Mouse (Mus musculus): ENCODE results near the gene Eif4e3. TPM values are rescaled to one million over a fixed set of nuclear protein-coding genes. Genes with fewer than 3 reads are reported as not detected.
A peak's percentile ranks its signal among the peaks of the same experiment; 100 is the strongest.

The Eif4e3 gene
- polyA plus RNA-seq, 1 experiment from 2014 or later = 19.5 TPM

DNA sequence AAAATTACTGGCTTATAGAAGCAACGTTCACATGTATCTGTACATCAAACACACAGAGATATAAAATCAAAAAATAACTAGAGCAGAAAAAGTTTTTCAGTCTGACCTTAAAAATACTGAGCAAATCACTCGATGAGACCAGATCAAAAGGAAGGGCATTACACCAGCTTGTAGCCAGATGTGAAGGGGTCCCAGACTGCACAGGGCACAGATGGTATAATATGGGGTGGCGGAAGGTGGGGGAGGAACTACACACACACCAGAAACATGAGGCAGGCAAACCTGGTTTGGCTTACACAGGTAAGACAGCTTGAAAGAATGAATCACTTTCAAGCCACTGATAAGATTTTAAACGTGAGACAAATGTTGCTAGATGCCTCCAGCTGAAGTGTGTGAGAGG is 45.4 kb downstream of the Eif4e3 start:
- ATAC-seq (ENCODE audit: low FRiP score, low TSS enrichment) = no peak
- Histone ChIP-seq H3K36me3 (ENCODE audit: control insufficient read depth, insufficient read depth, low read length) (no peaks in the 10 kb centered on the region), H3K9ac (ENCODE audit: low read depth, low read length) (no peak overlapping the region), H3K9me3 (ENCODE audit: control insufficient read depth, low read length) (no peaks in the 10 kb centered on the region), H3K4me2 (replicated peaks; ENCODE audit: low read depth, low read length) (no peak overlapping the region), H3K4me1 (ENCODE audit: control insufficient read depth, insufficient read depth, low read length) (peaks cover 19% of the 10 kb centered on the region), H3K4me3 (ENCODE audit: low read length) (no peak overlapping the region), H3K27me3 (ENCODE audit: control insufficient read depth, insufficient read depth, low read length) (no peaks in the 10 kb centered on the region), H3K27ac (ENCODE audit: low read depth, low read length) (no peak overlapping the region)
- 41% methylated on average over 4 of the region's 4 CpGs for WGBS

DNA sequence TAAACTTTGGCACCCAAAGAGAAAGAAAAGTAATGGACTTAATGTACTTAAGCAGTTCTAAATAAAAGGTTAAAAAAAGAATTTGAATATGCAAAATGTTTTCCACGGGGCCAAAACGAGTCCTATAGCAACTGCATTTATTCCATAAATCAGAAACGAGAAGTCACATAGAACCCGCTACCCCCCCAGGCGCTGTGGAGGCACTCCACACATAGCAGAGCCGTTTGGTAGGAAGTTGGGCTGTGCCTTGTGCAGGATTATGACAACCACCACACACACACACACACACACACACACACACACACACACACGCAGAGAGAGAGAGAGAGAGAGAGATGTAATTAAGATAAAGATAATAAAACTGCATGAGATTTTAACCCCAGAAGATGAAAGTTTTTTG is 46.1 kb downstream of the Eif4e3 start:
- Histone ChIP-seq H3K9ac (ENCODE audit: low read depth, low read length) (no peak overlapping the region), H3K27ac (ENCODE audit: low read depth, low read length) (peak overlapping the region; percentile 73; the same call in 1 of the 2 replicates), H3K4me2 (replicated peaks; ENCODE audit: low read depth, low read length) (no peak overlapping the region), H3K4me1 (ENCODE audit: control insufficient read depth, insufficient read depth, low read length) (peaks cover 20% of the 10 kb centered on the region), H3K9me3 (ENCODE audit: control insufficient read depth, low read length) (no peaks in the 10 kb centered on the region), H3K27me3 (ENCODE audit: control insufficient read depth, insufficient read depth, low read length) (no peaks in the 10 kb centered on the region), H3K4me3 (ENCODE audit: low read length) (no peak overlapping the region), H3K36me3 (ENCODE audit: control insufficient read depth, insufficient read depth, low read length) (no peaks in the 10 kb centered on the region)
- WGBS = 46% methylated on average over 7 of the region's 7 CpGs
- no peak for ATAC-seq (ENCODE audit: low FRiP score, low TSS enrichment)

DNA sequence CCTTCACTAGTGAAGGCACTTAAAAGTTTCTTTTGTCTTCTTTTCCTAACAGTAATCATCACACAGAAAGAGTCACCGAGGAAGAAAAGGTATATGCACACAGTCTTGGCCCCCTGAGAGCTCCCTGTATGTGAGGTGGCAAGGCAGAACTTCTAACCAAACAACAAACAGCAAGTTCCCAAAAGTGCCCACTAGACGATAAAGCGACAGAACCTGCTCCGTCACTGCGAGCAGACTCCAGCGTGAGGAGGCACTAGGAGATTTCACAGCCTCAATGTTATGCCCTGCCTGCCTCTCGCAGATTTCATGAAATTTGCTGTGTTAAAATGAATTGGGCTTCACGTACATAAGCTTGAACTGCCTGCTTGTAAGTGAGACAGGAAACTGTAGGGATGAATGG is 46.6 kb downstream of the Eif4e3 start:
- H3K9ac ChIP-seq (ENCODE audit: low read depth, low read length) = no peak overlapping the region
- no peaks in the 10 kb centered on the region for H3K27me3 ChIP-seq (ENCODE audit: control insufficient read depth, insufficient read depth, low read length)
- no peak for ATAC-seq (ENCODE audit: low FRiP score, low TSS enrichment)
- H3K36me3 ChIP-seq (ENCODE audit: control insufficient read depth, insufficient read depth, low read length) = no peaks in the 10 kb centered on the region
- H3K4me1 ChIP-seq (ENCODE audit: control insufficient read depth, insufficient read depth, low read length) = peaks cover 25% of the 10 kb centered on the region
- peak overlapping the region; percentile 73; the same call in 1 of the 2 replicates for H3K27ac ChIP-seq (ENCODE audit: low read depth, low read length)
- no peak overlapping the region for H3K4me3 ChIP-seq (ENCODE audit: low read length)
- H3K9me3 ChIP-seq (ENCODE audit: control insufficient read depth, low read length) = no peaks in the 10 kb centered on the region
- WGBS = 34% methylated on average over 8 of the region's 8 CpGs
- no peak overlapping the region for H3K4me2 ChIP-seq (replicated peaks; ENCODE audit: low read depth, low read length)

DNA sequence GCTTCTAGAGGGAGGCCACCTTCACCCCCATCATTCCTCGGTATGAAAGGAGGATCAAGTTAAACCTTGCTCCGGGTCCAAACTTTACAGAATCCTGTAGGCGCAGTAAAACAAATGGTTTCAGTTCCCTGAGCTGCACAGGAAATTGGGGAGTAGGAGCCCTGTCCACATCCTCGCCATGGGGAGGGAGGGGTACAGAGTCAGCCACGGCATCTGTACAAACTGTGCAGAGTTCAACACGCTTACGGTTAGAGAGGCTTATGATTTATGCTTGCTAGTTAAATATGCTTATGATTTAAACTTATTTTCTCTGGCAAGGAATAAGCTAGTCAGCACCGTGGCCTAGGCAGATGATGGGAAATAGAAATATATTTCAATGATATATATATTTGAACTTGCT is 47.1 kb downstream of the Eif4e3 start:
- no peaks in the 10 kb centered on the region for H3K36me3 ChIP-seq (ENCODE audit: control insufficient read depth, insufficient read depth, low read length)
- H3K27me3 ChIP-seq (ENCODE audit: control insufficient read depth, insufficient read depth, low read length) = no peaks in the 10 kb centered on the region
- no peak overlapping the region; the same call in 1 of the 2 replicates for H3K27ac ChIP-seq (ENCODE audit: low read depth, low read length)
- WGBS = 12% methylated on average over 8 of the region's 8 CpGs
- ATAC-seq (ENCODE audit: low FRiP score, low TSS enrichment) = peak; percentile 82; the same call in 1 of the 2 replicates
- no peak overlapping the region for H3K9ac ChIP-seq (ENCODE audit: low read depth, low read length)
- H3K4me3 ChIP-seq (ENCODE audit: low read length) = no peak overlapping the region
- H3K9me3 ChIP-seq (ENCODE audit: control insufficient read depth, low read length) = no peaks in the 10 kb centered on the region
- H3K4me1 ChIP-seq (ENCODE audit: control insufficient read depth, insufficient read depth, low read length) = peaks cover 26% of the 10 kb centered on the region
- H3K4me2 ChIP-seq (replicated peaks; ENCODE audit: low read depth, low read length) = no peak overlapping the region

DNA sequence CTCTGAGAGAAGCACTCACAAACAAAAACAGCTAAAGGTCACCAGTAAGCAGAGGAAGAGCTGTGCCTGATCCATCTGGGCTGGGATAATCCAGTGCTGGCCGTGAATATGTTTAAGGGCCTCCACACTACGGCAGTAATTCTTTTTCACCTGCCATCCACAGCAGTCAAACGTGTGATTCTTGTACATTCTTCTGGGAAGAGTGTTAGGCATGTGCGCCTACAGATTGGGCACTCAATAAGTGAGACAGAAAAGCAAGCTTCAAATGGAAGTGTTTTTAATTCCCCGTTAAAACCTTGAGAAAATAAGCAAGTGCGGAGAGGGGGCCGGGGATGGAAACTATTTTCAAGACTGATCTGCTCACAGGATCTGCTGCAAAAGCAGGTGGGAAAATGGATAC is 48.7 kb downstream of the Eif4e3 start:
- ATAC-seq (ENCODE audit: low FRiP score, low TSS enrichment) = no peak
- H3K4me3 ChIP-seq (ENCODE audit: low read length) = no peak overlapping the region
- no peak overlapping the region for H3K9ac ChIP-seq (ENCODE audit: low read depth, low read length)
- no peaks in the 10 kb centered on the region for H3K9me3 ChIP-seq (ENCODE audit: control insufficient read depth, low read length)
- no peaks in the 10 kb centered on the region for H3K27me3 ChIP-seq (ENCODE audit: control insufficient read depth, insufficient read depth, low read length)
- no peak overlapping the region for H3K4me2 ChIP-seq (replicated peaks; ENCODE audit: low read depth, low read length)
- no peak overlapping the region for H3K27ac ChIP-seq (ENCODE audit: low read depth, low read length)
- peaks cover 19% of the 10 kb centered on the region for H3K4me1 ChIP-seq (ENCODE audit: control insufficient read depth, insufficient read depth, low read length)
- WGBS = 60% methylated on average over 7 of the region's 7 CpGs
- H3K36me3 ChIP-seq (ENCODE audit: control insufficient read depth, insufficient read depth, low read length) = no peaks in the 10 kb centered on the region

DNA sequence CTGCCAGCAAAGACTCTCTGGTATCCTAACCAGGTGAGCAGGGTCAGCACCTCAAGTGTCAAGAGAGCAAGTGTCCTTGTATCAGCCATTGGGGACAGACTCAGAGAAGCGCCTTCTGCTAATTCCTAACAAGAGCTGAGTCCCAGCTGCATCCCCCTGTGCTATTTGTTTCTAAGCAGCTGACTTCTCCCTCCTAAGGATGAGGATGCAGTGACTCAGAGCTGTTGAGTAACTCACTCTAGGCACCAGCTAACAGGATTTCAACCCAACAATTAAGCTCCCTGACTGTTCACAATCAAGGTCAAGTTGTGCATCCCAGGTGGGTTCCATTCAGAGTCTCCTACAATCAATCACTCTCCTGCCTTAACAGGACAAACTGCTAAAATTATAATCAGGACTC is 49.2 kb downstream of the Eif4e3 start:
- no peak for ATAC-seq (ENCODE audit: low FRiP score, low TSS enrichment)
- 86% methylated on average over 1 of the region's 1 CpGs for WGBS

DNA sequence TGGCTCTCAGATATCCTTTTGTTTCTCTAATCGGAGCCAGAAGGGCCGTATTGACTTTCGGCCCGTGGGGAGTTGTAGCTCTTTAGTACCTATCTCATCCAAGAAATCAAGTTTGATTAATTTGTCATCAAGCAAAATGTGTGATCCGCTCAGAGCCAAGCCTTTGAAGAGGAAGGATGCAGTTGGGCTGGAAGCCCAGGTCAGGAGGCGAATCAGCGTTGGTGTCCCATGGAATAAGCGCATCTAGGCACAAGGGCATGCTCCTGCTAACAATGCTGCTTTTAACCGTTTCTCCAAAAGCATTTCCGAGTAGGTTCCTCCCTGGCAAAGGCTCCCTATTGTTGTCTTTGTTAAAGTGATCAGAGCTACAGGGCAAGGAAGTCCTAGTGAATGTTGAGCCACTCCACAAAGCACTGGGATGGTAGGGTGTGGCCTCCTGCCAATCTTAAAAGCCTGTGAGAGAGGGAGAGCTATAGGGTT is 51.3 kb downstream of the Eif4e3 start:
- no peak overlapping the region for H3K9ac ChIP-seq (ENCODE audit: low read depth, low read length)
- WGBS = 17% methylated on average over 10 of the region's 10 CpGs
- no peak overlapping the region; the same call in 1 of the 2 replicates for H3K27ac ChIP-seq (ENCODE audit: low read depth, low read length)
- no peak overlapping the region for H3K4me3 ChIP-seq (ENCODE audit: low read length)
- H3K9me3 ChIP-seq (ENCODE audit: control insufficient read depth, low read length) = no peaks in the 10 kb centered on the region
- peaks cover 19% of the 10 kb centered on the region for H3K4me1 ChIP-seq (ENCODE audit: control insufficient read depth, insufficient read depth, low read length)
- no peak; the same call in 1 of the 2 replicates for ATAC-seq (ENCODE audit: low FRiP score, low TSS enrichment)
- H3K4me2 ChIP-seq (replicated peaks; ENCODE audit: low read depth, low read length) = no peak overlapping the region
- no peaks in the 10 kb centered on the region for H3K27me3 ChIP-seq (ENCODE audit: control insufficient read depth, insufficient read depth, low read length)
- no peaks in the 10 kb centered on the region for H3K36me3 ChIP-seq (ENCODE audit: control insufficient read depth, insufficient read depth, low read length)

More for the DNA sequence above, 49.2 kb downstream of the Eif4e3 start:
- Histone ChIP-seq H3K9me3 (ENCODE audit: control insufficient read depth, low read length) (no peaks in the 10 kb centered on the region), H3K27me3 (ENCODE audit: control insufficient read depth, insufficient read depth, low read length) (no peaks in the 10 kb centered on the region), H3K4me1 (ENCODE audit: control insufficient read depth, insufficient read depth, low read length) (peaks cover 19% of the 10 kb centered on the region), H3K4me3 (ENCODE audit: low read length) (no peak overlapping the region), H3K9ac (ENCODE audit: low read depth, low read length) (no peak overlapping the region), H3K36me3 (ENCODE audit: control insufficient read depth, insufficient read depth, low read length) (no peaks in the 10 kb centered on the region), H3K4me2 (replicated peaks; ENCODE audit: low read depth, low read length) (no peak overlapping the region), H3K27ac (ENCODE audit: low read depth, low read length) (no peak overlapping the region)

DNA sequence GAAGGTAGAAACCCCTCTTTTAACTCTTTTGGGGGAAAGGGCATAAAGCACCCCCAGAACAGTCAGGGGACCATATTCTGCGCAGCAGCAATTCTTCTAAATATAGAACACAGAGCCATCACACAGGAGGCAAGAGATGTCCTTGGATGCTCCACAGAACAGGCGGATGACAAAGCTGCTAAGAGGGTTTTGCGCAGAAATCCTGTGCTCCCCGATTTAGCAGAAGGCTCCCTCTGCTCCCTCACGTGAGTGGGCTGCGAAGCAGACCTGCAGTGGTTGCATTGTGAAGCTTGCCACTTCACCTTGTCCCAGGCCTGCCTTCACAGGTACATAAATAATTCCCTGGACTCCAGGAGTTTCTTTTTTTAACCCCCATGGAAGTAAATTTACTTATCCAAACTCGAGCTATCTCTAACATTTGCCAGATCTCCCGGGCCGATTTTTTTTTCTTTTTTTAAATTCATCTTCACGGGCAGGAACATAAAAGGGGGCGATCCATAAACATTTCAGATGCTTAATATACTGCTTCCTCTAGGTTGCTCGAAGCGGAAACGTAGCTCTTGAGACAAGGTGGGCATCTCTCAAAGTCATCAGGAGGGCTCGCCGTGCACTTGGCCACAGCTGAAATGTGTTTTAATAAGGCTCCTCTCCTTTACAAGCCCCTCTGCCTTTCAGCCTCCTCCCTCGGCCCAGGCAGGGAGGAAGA is 51.9 kb downstream of the Eif4e3 start:
- Histone ChIP-seq H3K9me3 (ENCODE audit: control insufficient read depth, low read length) (no peaks in the 10 kb centered on the region), H3K4me1 (ENCODE audit: control insufficient read depth, insufficient read depth, low read length) (peaks cover 15% of the 10 kb centered on the region), H3K4me2 (replicated peaks; ENCODE audit: low read depth, low read length) (no peak overlapping the region), H3K27me3 (ENCODE audit: control insufficient read depth, insufficient read depth, low read length) (no peaks in the 10 kb centered on the region), H3K27ac (ENCODE audit: low read depth, low read length) (no peak overlapping the region), H3K36me3 (ENCODE audit: control insufficient read depth, insufficient read depth, low read length) (no peaks in the 10 kb centered on the region), H3K4me3 (ENCODE audit: low read length) (no peak overlapping the region), H3K9ac (ENCODE audit: low read depth, low read length) (no peak overlapping the region)
- WGBS = 35% methylated on average over 17 of the region's 17 CpGs
- ATAC-seq (ENCODE audit: low FRiP score, low TSS enrichment) = no peak; the same call in 1 of the 2 replicates

DNA sequence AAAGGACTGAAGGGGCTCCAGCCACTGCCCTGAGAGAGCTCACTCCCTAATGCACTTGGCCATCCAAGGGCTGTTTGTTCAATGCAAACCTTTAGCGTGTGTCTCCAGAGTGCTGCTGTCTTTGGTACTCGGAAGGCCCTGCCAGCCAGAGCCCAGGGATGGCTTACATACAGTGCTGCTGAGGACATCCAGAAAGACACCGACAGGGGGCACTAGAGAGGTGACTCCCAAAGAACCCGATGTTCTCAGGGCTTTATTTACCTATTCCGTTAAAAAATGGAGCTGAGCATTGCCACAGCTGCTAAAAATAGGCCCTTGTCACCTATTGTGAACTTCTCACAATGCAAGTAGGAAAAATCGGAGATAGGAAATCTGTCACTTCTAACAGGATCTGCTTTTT is 54.7 kb downstream of the Eif4e3 start:
- Histone ChIP-seq H3K4me2 (replicated peaks; ENCODE audit: low read depth, low read length) (no peak overlapping the region), H3K4me3 (ENCODE audit: low read length) (no peak overlapping the region), H3K9me3 (ENCODE audit: control insufficient read depth, low read length) (no peaks in the 10 kb centered on the region), H3K27ac (ENCODE audit: low read depth, low read length) (no peak overlapping the region), H3K27me3 (ENCODE audit: control insufficient read depth, insufficient read depth, low read length) (no peaks in the 10 kb centered on the region), H3K4me1 (ENCODE audit: control insufficient read depth, insufficient read depth, low read length) (peaks cover 8% of the 10 kb centered on the region; the same call in 1 of the 2 replicates), H3K9ac (ENCODE audit: low read depth, low read length) (no peak overlapping the region), H3K36me3 (ENCODE audit: control insufficient read depth, insufficient read depth, low read length) (no peaks in the 10 kb centered on the region)
- 61% methylated on average over 6 of the region's 6 CpGs for WGBS
- ATAC-seq (ENCODE audit: low FRiP score, low TSS enrichment) = no peak
